Mouse (Mus musculus): ENCODE results near the gene Agpat3. TPM values are rescaled to one million over a fixed set of nuclear protein-coding genes. Genes with fewer than 3 reads are reported as not detected.

Agpat3 gene
- total and polyA plus RNA-seq, 2 experiments from 2014 or later, result 96.8 to 106 TPM

DNA sequence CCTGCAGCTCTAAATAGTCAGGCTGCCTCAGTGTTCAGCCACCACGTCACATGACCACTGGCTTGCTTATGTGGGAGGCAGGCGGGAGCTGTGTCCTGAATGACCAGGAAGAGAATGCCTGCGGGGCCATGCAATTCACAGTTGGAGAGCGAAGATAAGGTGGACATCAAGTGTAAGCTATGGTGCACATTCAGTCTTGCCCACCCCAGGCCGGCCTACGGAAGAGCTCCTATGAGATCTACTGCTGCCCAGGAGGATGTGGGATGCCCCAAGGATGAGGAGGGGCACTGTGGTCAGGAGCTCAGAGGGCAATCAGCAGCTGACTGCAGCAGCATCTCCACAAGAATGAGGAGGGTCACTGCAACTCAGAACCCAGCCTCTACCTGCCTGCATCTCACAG, 66.9 kb downstream of the Agpat3 start:
- 87% methylated on average over 6 of the region's 6 CpGs for WGBS

DNA sequence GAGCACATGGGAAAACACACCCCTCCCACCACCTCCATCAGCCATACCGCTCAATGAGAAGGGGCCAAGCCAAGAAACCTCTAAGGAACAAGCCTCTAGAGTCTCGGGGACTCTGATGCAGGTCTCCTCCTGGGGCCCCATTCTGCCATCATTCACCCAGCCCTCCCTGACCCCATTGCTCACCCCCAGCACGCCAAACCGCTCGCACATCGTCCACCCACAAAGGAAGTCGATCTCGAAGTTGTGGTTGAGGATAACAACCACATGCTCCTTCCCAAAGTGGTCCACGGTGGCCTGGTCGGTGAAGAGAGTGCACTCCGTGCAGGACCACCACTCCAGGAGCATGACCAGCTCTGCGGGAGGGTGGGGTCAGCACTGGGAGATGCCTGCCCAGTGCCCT, 67.5 kb downstream of the Agpat3 start:
- H3K27me3 ChIP-seq (ENCODE audit: insufficient read depth, low read length), result no peaks in the 10 kb centered on the region

More for the DNA sequence above, 66.9 kb downstream of the Agpat3 start:
- Histone ChIP-seq H3K4me1 (ENCODE audit: insufficient read depth, low read length) (no peaks in the 10 kb centered on the region), H3K4me2 (ENCODE audit: low read depth, low read length, poor library complexity, severe bottlenecking) (no peak overlapping the region), H3K27ac (ENCODE audit: low read depth, low read length) (no peak overlapping the region), H3K4me3 (ENCODE audit: low read depth, low read length) (no peak overlapping the region), H3K9ac (replicated peaks; ENCODE audit: low read length, poor library complexity, severe bottlenecking) (no peak overlapping the region), H3K9me3 (ENCODE audit: low read length) (no peaks in the 10 kb centered on the region), H3K27me3 (ENCODE audit: insufficient read depth, low read length) (no peaks in the 10 kb centered on the region), H3K36me3 (ENCODE audit: insufficient read depth, low read length) (peaks cover 62% of the 10 kb centered on the region)
- ATAC-seq (ENCODE audit: low FRiP score) (no peak), DNase-seq (ENCODE audit: low spot score) (no peak)
- no peak for TF ChIP-seq CTCF (IDR thresholded peaks at IDR 0.05)

GRCm38 (mm10) chr10:78282411-78282810, 69.9 kb downstream of the Agpat3 start:
- H3K27me3 ChIP-seq (ENCODE audit: insufficient read depth, low read length), result no peaks in the 10 kb centered on the region
- H3K4me2 ChIP-seq (ENCODE audit: low read depth, low read length, poor library complexity, severe bottlenecking), result no peak overlapping the region
- ATAC-seq (ENCODE audit: low FRiP score), result no peak
- H3K9ac ChIP-seq (replicated peaks; ENCODE audit: low read length, poor library complexity, severe bottlenecking), result no peak overlapping the region
- H3K36me3 ChIP-seq (ENCODE audit: insufficient read depth, low read length), result peaks cover 74% of the 10 kb centered on the region
- no peaks in the 10 kb centered on the region for H3K9me3 ChIP-seq (ENCODE audit: low read length)
- H3K4me3 ChIP-seq (ENCODE audit: low read depth, low read length), result no peak overlapping the region
- no peaks in the 10 kb centered on the region for H3K4me1 ChIP-seq (ENCODE audit: insufficient read depth, low read length)
- WGBS, result 95% methylated on average over 4 of the region's 4 CpGs
- no peak for TF ChIP-seq CTCF (IDR thresholded peaks at IDR 0.05)
- no peak for DNase-seq (ENCODE audit: low spot score)
- H3K27ac ChIP-seq (ENCODE audit: low read depth, low read length), result no peak overlapping the region

More for the DNA sequence above, 67.5 kb downstream of the Agpat3 start:
- no peaks in the 10 kb centered on the region for H3K9me3 ChIP-seq (ENCODE audit: low read length)
- no peak for TF ChIP-seq CTCF (IDR thresholded peaks at IDR 0.05)
- no peak overlapping the region for H3K27ac ChIP-seq (ENCODE audit: low read depth, low read length)
- 91% methylated on average over 12 of the region's 12 CpGs for whole genome bisulfite sequencing
- H3K4me2 ChIP-seq (ENCODE audit: low read depth, low read length, poor library complexity, severe bottlenecking), result no peak overlapping the region
- no peaks in the 10 kb centered on the region for H3K4me1 ChIP-seq (ENCODE audit: insufficient read depth, low read length)
- ATAC-seq (ENCODE audit: low FRiP score), result no peak
- H3K36me3 ChIP-seq (ENCODE audit: insufficient read depth, low read length), result peaks cover 66% of the 10 kb centered on the region
- H3K4me3 ChIP-seq (ENCODE audit: low read depth, low read length), result no peak overlapping the region
- no peak for DNase-seq (ENCODE audit: low spot score)
- no peak overlapping the region for H3K9ac ChIP-seq (replicated peaks; ENCODE audit: low read length, poor library complexity, severe bottlenecking)

DNA sequence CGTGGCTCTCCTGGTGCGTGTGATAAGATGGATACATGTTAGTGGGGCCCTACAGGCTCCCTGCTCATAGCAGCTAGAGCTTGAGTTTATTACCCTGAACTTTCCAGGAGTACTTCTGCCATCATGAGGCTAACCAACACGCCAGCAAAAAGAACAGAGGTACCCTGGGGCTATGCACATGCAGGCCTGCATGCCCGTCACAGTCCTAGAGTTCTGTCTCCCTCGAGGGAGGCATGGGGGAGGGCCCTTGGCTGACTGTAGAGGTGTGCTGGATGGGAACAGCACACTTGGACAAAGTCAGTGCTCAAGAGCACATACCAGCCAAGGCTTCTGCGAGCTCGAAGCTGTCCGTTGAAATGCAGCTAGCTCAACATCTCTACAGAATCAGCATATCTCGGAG, 71.8 kb downstream of the Agpat3 start:
- 87% methylated on average over 9 of the region's 9 CpGs for WGBS
- ATAC-seq (ENCODE audit: low FRiP score), result no peak

DNA sequence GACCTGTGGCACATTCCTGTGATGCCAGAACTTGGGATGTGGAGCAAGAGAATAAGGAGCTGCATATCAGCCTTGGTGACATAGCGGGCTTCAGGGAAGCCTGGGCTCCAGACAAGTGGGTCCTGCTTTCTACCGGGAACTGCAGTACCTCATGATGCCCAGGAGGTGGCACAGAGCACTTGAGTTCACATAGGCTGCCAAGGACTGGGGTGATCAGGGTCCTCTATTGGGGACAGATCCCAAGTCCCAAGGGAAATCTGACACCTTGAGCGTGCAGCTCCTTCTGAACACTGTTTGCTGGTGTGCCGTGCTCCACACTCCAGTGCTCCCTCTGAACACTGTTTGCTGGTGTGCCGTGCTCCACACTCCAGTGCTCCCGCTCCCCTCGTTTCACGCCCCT, 73.1 kb downstream of the Agpat3 start:
- no peak overlapping the region for H3K4me3 ChIP-seq (ENCODE audit: low read depth, low read length)
- H3K36me3 ChIP-seq (ENCODE audit: insufficient read depth, low read length), result peaks cover 70% of the 10 kb centered on the region
- H3K27ac ChIP-seq (ENCODE audit: low read depth, low read length), result no peak overlapping the region

More for the DNA sequence above, 71.8 kb downstream of the Agpat3 start:
- no peaks in the 10 kb centered on the region for H3K9me3 ChIP-seq (ENCODE audit: low read length)
- H3K9ac ChIP-seq (replicated peaks; ENCODE audit: low read length, poor library complexity, severe bottlenecking), result no peak overlapping the region
- H3K27me3 ChIP-seq (ENCODE audit: insufficient read depth, low read length), result no peaks in the 10 kb centered on the region
- peaks cover 71% of the 10 kb centered on the region for H3K36me3 ChIP-seq (ENCODE audit: insufficient read depth, low read length)
- H3K4me2 ChIP-seq (ENCODE audit: low read depth, low read length, poor library complexity, severe bottlenecking), result no peak overlapping the region
- no peak for DNase-seq (ENCODE audit: low spot score)
- no peaks in the 10 kb centered on the region for H3K4me1 ChIP-seq (ENCODE audit: insufficient read depth, low read length)
- no peak for TF ChIP-seq CTCF (IDR thresholded peaks at IDR 0.05)
- no peak overlapping the region for H3K4me3 ChIP-seq (ENCODE audit: low read depth, low read length)
- H3K27ac ChIP-seq (ENCODE audit: low read depth, low read length), result no peak overlapping the region

GRCm38 (mm10) chr10:78277835-78278234, 74.5 kb downstream of the Agpat3 start:
- Histone ChIP-seq H3K4me3 (ENCODE audit: low read depth, low read length) (no peak overlapping the region), H3K9ac (replicated peaks; ENCODE audit: low read length, poor library complexity, severe bottlenecking) (no peak overlapping the region), H3K27me3 (ENCODE audit: insufficient read depth, low read length) (no peaks in the 10 kb centered on the region), H3K4me2 (ENCODE audit: low read depth, low read length, poor library complexity, severe bottlenecking) (no peak overlapping the region), H3K9me3 (ENCODE audit: low read length) (no peaks in the 10 kb centered on the region), H3K27ac (ENCODE audit: low read depth, low read length) (no peak overlapping the region), H3K4me1 (ENCODE audit: insufficient read depth, low read length) (no peaks in the 10 kb centered on the region), H3K36me3 (ENCODE audit: insufficient read depth, low read length) (peaks cover 69% of the 10 kb centered on the region)
- 73% methylated on average over 3 of the region's 3 CpGs for WGBS
- DNase-seq (ENCODE audit: low spot score) (no peak), ATAC-seq (ENCODE audit: low FRiP score) (no peak)
- TF ChIP-seq CTCF (IDR thresholded peaks at IDR 0.05), result no peak; the same call in 1 of the 2 replicates

More for the DNA sequence above, 73.1 kb downstream of the Agpat3 start:
- no peak overlapping the region for H3K9ac ChIP-seq (replicated peaks; ENCODE audit: low read length, poor library complexity, severe bottlenecking)
- peak; percentile 92 for TF ChIP-seq CTCF (IDR thresholded peaks at IDR 0.05)
- peak; percentile 88 for DNase-seq (ENCODE audit: low spot score)
- H3K4me1 ChIP-seq (ENCODE audit: insufficient read depth, low read length), result no peaks in the 10 kb centered on the region
- no peaks in the 10 kb centered on the region for H3K27me3 ChIP-seq (ENCODE audit: insufficient read depth, low read length)
- ATAC-seq (ENCODE audit: low FRiP score), result peak; percentile 68
- H3K4me2 ChIP-seq (ENCODE audit: low read depth, low read length, poor library complexity, severe bottlenecking), result no peak overlapping the region
- WGBS, result 37% methylated on average over 8 of the region's 8 CpGs
- H3K9me3 ChIP-seq (ENCODE audit: low read length), result no peaks in the 10 kb centered on the region

Measured in midbrain, postnatal 0 days (tissue).